Mouse (Mus musculus) liver, adult (tissue): ENCODE data around the gene Kcna7.

Experiments used
- GATA4 ChIP-seq: IDR thresholded peaks from 2 replicates; pipeline ENCODE4 v1.6.1; 2014; ENCODE audit warnings: mild to moderate bottlenecking, low read length; ENCODE audit not compliant: insufficient replicate concordance

The Kcna7 gene

GRCm38 (mm10) chr7:45458748-45459563 is 53.5 kb downstream of the Kcna7 start:
- TF ChIP-seq GATA4, result no peak
